Mouse (Mus musculus) cerebellum, postnatal 10 days (tissue): Measurements from ENCODE around the gene Sctr.

Source experiments
- DNase-seq, 2 experiments: peaks; one replicate each; pipeline ENCODE4 v3.0.0; 2021; ENCODE audit warnings: mixed read lengths in 2 of 2

Sctr gene

GRCm38 (mm10) chr1:120072900-120073299, 66.2 kb downstream of the Sctr start:
- peak; percentile 57 to 61 for DNase-seq

GRCm38 (mm10) chr1:120073519-120074306, 67.0 kb downstream of the Sctr start, which contains the start of gene Tmem37:
Gene Tmem37 (minus strand): TSS chr1:120074074.
- peak; percentile 47 to 68 for DNase-seq

GRCm38 (mm10) chr1:120074307-120074702, 67.6 kb downstream of the Sctr start:
- DNase-seq = no peak

- DNase-seq = peak; percentile 63 to 67
Measured at GRCm38 (mm10) chr1:120074931-120075330, 68.2 kb downstream of the Sctr start.

GRCm38 (mm10) chr1:120075507-120075906, 68.8 kb downstream of the Sctr start:
- DNase-seq = no peak

GRCm38 (mm10) chr1:120077746-120078410, 71.2 kb downstream of the Sctr start:
- DNase-seq = no peak

GRCm38 (mm10) chr1:120080632-120081031, 73.9 kb downstream of the Sctr start:
- DNase-seq = no peak

GRCm38 (mm10) chr1:120082957-120083585, 76.4 kb downstream of the Sctr start:
- no peak for DNase-seq

GRCm38 (mm10) chr1:120083921-120084517, 77.3 kb downstream of the Sctr start:
- DNase-seq = no peak

GRCm38 (mm10) chr1:120085696-120086095, 79.0 kb downstream of the Sctr start:
- no peak for DNase-seq

- no peak for DNase-seq
Measured at GRCm38 (mm10) chr1:120086644-120087043, 80.0 kb downstream of the Sctr start.

- no peak for DNase-seq
Measured at GRCm38 (mm10) chr1:120089180-120089579, 82.5 kb downstream of the Sctr start.

GRCm38 (mm10) chr1:120090880-120091570, 84.3 kb downstream of the Sctr start:
- DNase-seq = no peak

GRCm38 (mm10) chr1:120093482-120094134, 86.9 kb downstream of the Sctr start:
- DNase-seq = peak; percentile 94 to 97

GRCm38 (mm10) chr1:120094920-120095319, 88.2 kb downstream of the Sctr start:
- no peak for DNase-seq

- peak; percentile 60 to 64 for DNase-seq
Measured at GRCm38 (mm10) chr1:120098327-120098726, 91.6 kb downstream of the Sctr start.

GRCm38 (mm10) chr1:120099483-120099882, 92.8 kb downstream of the Sctr start:
- no peak for DNase-seq

- no peak for DNase-seq
Measured at GRCm38 (mm10) chr1:120100456-120101226, 93.9 kb downstream of the Sctr start.

- DNase-seq = no peak
Measured at GRCm38 (mm10) chr1:120101227-120101609, 94.5 kb downstream of the Sctr start.

GRCm38 (mm10) chr1:120105556-120105959, 98.9 kb downstream of the Sctr start:
- no peak for DNase-seq

- no peak for DNase-seq
Measured at GRCm38 (mm10) chr1:120109741-120110432, 103.2 kb downstream of the Sctr start.
